Mouse (Mus musculus) stomach, embryonic 15.5 days (tissue): ENCODE results near the gene Mzf1. TPM values are rescaled to one million over a fixed set of nuclear protein-coding genes. Genes with fewer than 3 reads are reported as not detected.

Source experiments
- ATAC-seq: fragments of 200-750 bp; cut with Nextera tagmentation; 2 replicates; pipeline ENCODE4 v1.8.0; 2017; ENCODE audit warnings: low read depth, moderate number of reproducible peaks, moderate TSS enrichment; ENCODE audit not compliant: insufficient read depth, low FRiP score
- H3K27ac ChIP-seq: fragments of 300-500 bp; sonication (generic); 2 replicates; pipeline ENCODE4 v1.5.1; 2015; ENCODE audit warnings: mild to moderate bottlenecking, inconsistent platforms
- H3K27me3 ChIP-seq: fragments of 300-500 bp; sonication (generic); replicated peaks from 2 replicates; pipeline ENCODE4 v1.6.1; 2015; ENCODE audit warnings: inconsistent platforms
- H3K36me3 ChIP-seq: fragments of 300-500 bp; sonication (generic); 2 replicates; pipeline ENCODE4 v1.6.1; 2015; ENCODE audit warnings: inconsistent platforms
- H3K4me1 ChIP-seq: fragments of 300-500 bp; sonication (generic); 2 replicates; pipeline ENCODE4 v1.6.1; 2015; ENCODE audit warnings: inconsistent platforms
- H3K4me2 ChIP-seq: fragments of 300-500 bp; sonication (generic); 2 replicates; pipeline ENCODE4 v1.6.1; 2015; ENCODE audit warnings: mild to moderate bottlenecking, inconsistent platforms
- H3K4me3 ChIP-seq: fragments of 300-500 bp; sonication (generic); replicated peaks from 2 replicates; pipeline ENCODE4 v1.5.1; 2015; ENCODE audit warnings: inconsistent platforms
- H3K9ac ChIP-seq: fragments of 300-500 bp; sonication (generic); 2 replicates; pipeline ENCODE4 v1.6.1; 2015; ENCODE audit warnings: inconsistent platforms
- H3K9me3 ChIP-seq: fragments of 300-500 bp; sonication (generic); 2 replicates; pipeline ENCODE4 v1.6.1; 2016; ENCODE audit warnings: inconsistent platforms
- WGBS: fragments of 180-500 bp; shearing (Covaris S2); methylation state at CpG from one replicate; pipeline ENCODE4 v1.1.7; 2015; 5-methylcytosine and 5-hydroxymethylcytosine counted together
- polyA plus RNA-seq: library from polyadenylated mRNA; unstranded; fragments of >200 nt; fragmentation: Nextera tagmentation; extraction: Ambion mirVana; gene quantifications from 2 replicates; pipeline ENCODE4 v1.2.1, GENCODE M21; 2015

The Mzf1 gene
- polyA plus RNA-seq, 1 experiment from 2014 or later = 2.7 TPM

GRCm38 (mm10) chr7:12998053-12998452 lies 56.5 kb downstream of the Mzf1 start, which contains the start of gene Slc27a5:
Slc27a5 (minus strand) TSS chr7:12998192.
- no peak within 1 kb of the TSS for H3K4me3 ChIP-seq
- 74% methylated on average over 5 of the region's 5 CpGs for WGBS
- no peaks in the 10 kb centered on the region for H3K9me3 ChIP-seq
- ATAC-seq = peak; percentile 31; the same call in 1 of the 2 replicates
- H3K36me3 ChIP-seq = no peaks in the 10 kb centered on the region
- H3K4me2 ChIP-seq = no peak within 1 kb of the TSS
- no peak within 1 kb of the TSS for H3K27ac ChIP-seq
- no peaks in the 10 kb centered on the region for H3K4me1 ChIP-seq
- H3K9ac ChIP-seq = no peak within 1 kb of the TSS
- H3K27me3 ChIP-seq = no peaks in the 10 kb centered on the region

DNA sequence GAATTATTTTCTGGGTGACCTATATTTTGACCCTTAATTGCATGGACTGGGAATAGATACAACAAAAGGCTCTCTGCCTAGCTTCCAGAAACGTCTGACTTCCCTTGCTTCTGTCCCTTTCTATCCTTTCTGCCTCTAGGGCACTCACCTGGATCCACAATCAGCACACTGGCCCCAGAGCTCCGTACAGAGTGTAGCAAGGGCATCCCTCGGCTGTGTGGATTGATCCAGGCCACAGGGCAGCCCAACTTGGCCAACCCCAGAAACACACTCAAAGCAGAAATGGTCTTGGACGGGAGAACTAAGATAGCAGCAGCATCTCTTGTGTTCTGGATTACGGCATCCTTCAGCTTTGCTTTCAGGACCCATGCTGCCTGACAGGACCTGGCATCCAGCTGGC lies 57.3 kb downstream of the Mzf1 start:
- 57% methylated on average over 5 of the region's 5 CpGs for WGBS
- Histone ChIP-seq H3K27me3 (no peaks in the 10 kb centered on the region), H3K36me3 (no peaks in the 10 kb centered on the region), H3K4me3 (no peak overlapping the region), H3K9ac (no peak overlapping the region), H3K27ac (no peak overlapping the region), H3K4me2 (no peak overlapping the region), H3K9me3 (no peaks in the 10 kb centered on the region), H3K4me1 (no peaks in the 10 kb centered on the region)
- no peak for ATAC-seq

DNA sequence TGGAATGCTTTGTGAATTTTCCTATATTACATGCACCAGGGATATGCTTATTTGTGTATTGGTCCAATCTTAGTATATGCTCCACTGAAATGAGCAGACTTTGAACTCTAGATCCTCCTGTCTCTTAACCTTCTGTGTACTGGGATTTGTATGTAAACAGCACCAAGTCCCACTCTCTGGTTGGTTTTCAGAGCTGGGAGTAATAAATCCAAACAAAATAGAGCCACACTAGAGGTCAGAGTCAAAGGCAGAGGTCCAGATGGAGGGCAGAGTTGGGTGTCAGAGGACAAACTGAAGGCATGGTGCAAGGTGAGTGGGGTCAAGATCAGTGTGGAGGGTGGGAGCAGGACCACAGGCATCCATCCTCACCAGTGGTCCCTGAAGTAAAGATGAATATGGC lies 58.7 kb downstream of the Mzf1 start:
- Histone ChIP-seq H3K9me3 (no peaks in the 10 kb centered on the region), H3K4me2 (no peak overlapping the region), H3K9ac (no peak overlapping the region), H3K27me3 (no peaks in the 10 kb centered on the region), H3K36me3 (no peaks in the 10 kb centered on the region), H3K4me1 (no peaks in the 10 kb centered on the region), H3K27ac (no peak overlapping the region), H3K4me3 (no peak overlapping the region)
- no peak for ATAC-seq

DNA sequence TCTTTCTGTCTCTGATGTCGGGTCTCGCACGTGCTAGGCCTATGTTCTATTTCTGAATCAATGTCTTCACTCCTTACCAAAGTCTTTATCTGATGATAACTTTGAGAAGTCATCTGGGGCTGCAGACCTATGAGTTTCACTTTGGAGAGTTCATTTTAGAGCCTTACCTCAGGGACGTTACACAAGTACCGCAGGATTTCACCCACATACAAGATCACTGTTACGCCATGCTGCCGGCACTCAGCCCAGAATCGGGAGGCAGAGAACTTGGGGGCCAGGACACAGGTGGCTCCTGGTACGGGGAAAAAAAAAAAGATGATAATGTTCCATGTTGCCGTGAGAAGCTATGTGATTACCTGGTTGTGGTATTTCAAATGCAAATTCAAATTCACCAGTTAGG lies 61.4 kb downstream of the Mzf1 start:
- Histone ChIP-seq H3K9me3 (no peaks in the 10 kb centered on the region), H3K4me1 (no peaks in the 10 kb centered on the region), H3K36me3 (no peaks in the 10 kb centered on the region), H3K27me3 (no peaks in the 10 kb centered on the region), H3K4me3 (no peak overlapping the region), H3K4me2 (no peak overlapping the region), H3K9ac (no peak overlapping the region), H3K27ac (no peak overlapping the region)
- WGBS = 83% methylated on average over 10 of the region's 10 CpGs
- ATAC-seq = no peak

Other genes with a start within 250 kb of the Mzf1 start
- 12.5 and 14.7 TPM in 2 replicates for gene Zfp329, start 235.9 kb downstream of the Mzf1 start, polyA plus RNA-seq
- 32.3 and 34.4 TPM in 2 replicates for gene Zfp110, start 220.0 kb downstream of the Mzf1 start, polyA plus RNA-seq
- gene Zfp128, start 173.6 kb downstream of the Mzf1 start, polyA plus RNA-seq = 3.4 and 3.6 TPM in 2 replicates
- gene Zscan22, start 156.9 kb downstream of the Mzf1 start, polyA plus RNA-seq = 13.3 and 15.6 TPM in 2 replicates
- 988 and 1,049 TPM in 2 replicates for gene Rps5, start 132.5 kb downstream of the Mzf1 start, polyA plus RNA-seq
- gene Rnf225, start 127.3 kb downstream of the Mzf1 start, polyA plus RNA-seq = 1.0 and 1.3 TPM in 2 replicates
- 8.9 and 10.3 TPM in 2 replicates for gene Zfp324, start 88.9 kb downstream of the Mzf1 start, polyA plus RNA-seq
- gene Zfp446, start 76.9 kb downstream of the Mzf1 start, polyA plus RNA-seq = 6.9 and 8.4 TPM in 2 replicates
- gene Slc27a5, start 56.6 kb downstream of the Mzf1 start, polyA plus RNA-seq = 0.64 and 1.8 TPM in 2 replicates
- 216 and 252 TPM in 2 replicates for gene Trim28, start 55.6 kb downstream of the Mzf1 start, polyA plus RNA-seq
- gene Zbtb45, start 44.7 kb downstream of the Mzf1 start, polyA plus RNA-seq = 20.4 and 21.9 TPM in 2 replicates
- gene Chmp2a, start 20.0 kb downstream of the Mzf1 start, polyA plus RNA-seq = 161 and 167 TPM in 2 replicates
- gene Ube2m, start 16.5 kb downstream of the Mzf1 start, polyA plus RNA-seq = 105 and 107 TPM in 2 replicates
- not detected in 2 replicates for gene Vmn1r85, start 40.4 kb upstream of the Mzf1 start, polyA plus RNA-seq
- not detected in 2 replicates for gene Vmn1r86, start 65.2 kb upstream of the Mzf1 start, polyA plus RNA-seq
- not detected in 2 replicates for gene Vmn1r87, start 85.4 kb upstream of the Mzf1 start, polyA plus RNA-seq
- 0.01 TPM in 1 of 2 replicates, not detected in the other for gene Vmn1r88, start 104.8 kb upstream of the Mzf1 start, polyA plus RNA-seq
- gene Vmn1r89, start 158.3 kb upstream of the Mzf1 start, polyA plus RNA-seq = not detected in 2 replicates
- 94.6 and 97.4 TPM in 2 replicates for gene Lig1, start 222.5 kb upstream of the Mzf1 start, polyA plus RNA-seq
- 7.3 and 9.3 TPM in 2 replicates for gene Zswim9, start 224.0 kb upstream of the Mzf1 start, polyA plus RNA-seq